Mouse (Mus musculus): ENCODE data around the gene Lpp. TPM values are rescaled to one million over a fixed set of nuclear protein-coding genes. Genes with fewer than 3 reads are reported as not detected.

Lpp gene
- polyA plus RNA-seq, 1 experiment from 2014 or later, result 46.6 TPM

GRCm38 (mm10) chr16:24455361-24455855, 62.1 kb downstream of the Lpp start:
- Histone ChIP-seq H3K4me1 (ENCODE audit: control insufficient read depth in 2 of 2, insufficient read depth in 2 of 2, low read length in 2 of 2) (peaks cover 17 to 49% of the 10 kb centered on the region in 2 experiments), H3K9ac (ENCODE audit: low read length) (no peak overlapping the region), H3K27me3 (ENCODE audit: control insufficient read depth, insufficient read depth, low read length) (no peaks in the 10 kb centered on the region), H3K27ac (replicated peaks in 1 of 2; ENCODE audit: control insufficient read depth in 1 of 2, insufficient read depth in 1 of 2, low read depth in 2 of 2, low read length in 2 of 2) (no peak overlapping the region), H3K9me3 (ENCODE audit: control insufficient read depth, low read length) (no peaks in the 10 kb centered on the region), H3K4me3 (ENCODE audit: control insufficient read depth in 1 of 2, insufficient read depth in 1 of 2, low read depth in 1 of 2, low read length in 2 of 2) (no peak overlapping the region), H3K36me3 (ENCODE audit: control insufficient read depth, insufficient read depth, low read length) (peaks cover 22% of the 10 kb centered on the region), H3K4me2 (ENCODE audit: low read length) (no peak overlapping the region)
- WGBS, result 78% methylated on average over 3 of the region's 3 CpGs
- ATAC-seq (ENCODE audit: insufficient number of reproducible peaks, insufficient read depth, low FRiP score, low read depth), result no peak

- no peak overlapping the region for H3K4me2 ChIP-seq (ENCODE audit: low read length)
- no peaks in the 10 kb centered on the region for H3K9me3 ChIP-seq (ENCODE audit: control insufficient read depth, low read length)
- H3K4me1 ChIP-seq (ENCODE audit: control insufficient read depth in 2 of 2, insufficient read depth in 2 of 2, low read length in 2 of 2), result peaks cover 2 to 15% of the 10 kb centered on the region in 2 experiments; a peak in 1 of 4 replicates
- ATAC-seq (ENCODE audit: insufficient number of reproducible peaks, insufficient read depth, low FRiP score, low read depth), result no peak
- no peak overlapping the region for H3K4me3 ChIP-seq (ENCODE audit: control insufficient read depth in 1 of 2, insufficient read depth in 1 of 2, low read depth in 1 of 2, low read length in 2 of 2)
- H3K36me3 ChIP-seq (ENCODE audit: control insufficient read depth, insufficient read depth, low read length), result no peaks in the 10 kb centered on the region
- H3K27ac ChIP-seq (replicated peaks in 1 of 2; ENCODE audit: control insufficient read depth in 1 of 2, insufficient read depth in 1 of 2, low read depth in 2 of 2, low read length in 2 of 2), result no peak overlapping the region
- WGBS, result 95% methylated on average over 2 of the region's 2 CpGs
- H3K27me3 ChIP-seq (ENCODE audit: control insufficient read depth, insufficient read depth, low read length), result no peaks in the 10 kb centered on the region
- H3K9ac ChIP-seq (ENCODE audit: low read length), result no peak overlapping the region
Measured at GRCm38 (mm10) chr16:24463842-24464241, 70.5 kb downstream of the Lpp start.

GRCm38 (mm10) chr16:24464436-24464835, 71.1 kb downstream of the Lpp start:
- Histone ChIP-seq H3K4me3 (ENCODE audit: control insufficient read depth in 1 of 2, insufficient read depth in 1 of 2, low read depth in 1 of 2, low read length in 2 of 2) (no peak overlapping the region), H3K36me3 (ENCODE audit: control insufficient read depth, insufficient read depth, low read length) (no peaks in the 10 kb centered on the region), H3K27me3 (ENCODE audit: control insufficient read depth, insufficient read depth, low read length) (no peaks in the 10 kb centered on the region), H3K9me3 (ENCODE audit: control insufficient read depth, low read length) (no peaks in the 10 kb centered on the region), H3K27ac (replicated peaks in 1 of 2; ENCODE audit: control insufficient read depth in 1 of 2, insufficient read depth in 1 of 2, low read depth in 2 of 2, low read length in 2 of 2) (no peak overlapping the region), H3K4me2 (ENCODE audit: low read length) (no peak overlapping the region), H3K4me1 (ENCODE audit: control insufficient read depth in 2 of 2, insufficient read depth in 2 of 2, low read length in 2 of 2) (peaks cover 2 to 21% of the 10 kb centered on the region in 2 experiments; a peak in 2 of 4 replicates), H3K9ac (ENCODE audit: low read length) (no peak overlapping the region)
- ATAC-seq (ENCODE audit: insufficient number of reproducible peaks, insufficient read depth, low FRiP score, low read depth), result no peak
- 77% methylated on average over 5 of the region's 5 CpGs for WGBS

- peak; percentile 21; the same call in 1 of the 2 replicates for ATAC-seq (ENCODE audit: insufficient number of reproducible peaks, insufficient read depth, low FRiP score, low read depth)
- Histone ChIP-seq H3K4me1 (ENCODE audit: control insufficient read depth in 2 of 2, insufficient read depth in 2 of 2, low read length in 2 of 2) (peaks cover 2 to 19% of the 10 kb centered on the region in 2 experiments; a peak in 3 of 4 replicates), H3K36me3 (ENCODE audit: control insufficient read depth, insufficient read depth, low read length) (no peaks in the 10 kb centered on the region), H3K9me3 (ENCODE audit: control insufficient read depth, low read length) (no peaks in the 10 kb centered on the region), H3K4me2 (ENCODE audit: low read length) (no peak overlapping the region), H3K9ac (ENCODE audit: low read length) (no peak overlapping the region), H3K27me3 (ENCODE audit: control insufficient read depth, insufficient read depth, low read length) (no peaks in the 10 kb centered on the region), H3K4me3 (ENCODE audit: control insufficient read depth in 1 of 2, insufficient read depth in 1 of 2, low read depth in 1 of 2, low read length in 2 of 2) (no peak overlapping the region), H3K27ac (replicated peaks in 1 of 2; ENCODE audit: control insufficient read depth in 1 of 2, insufficient read depth in 1 of 2, low read depth in 2 of 2, low read length in 2 of 2) (no peak overlapping the region)
- WGBS, result 62% methylated on average over 5 of the region's 5 CpGs
Measured at GRCm38 (mm10) chr16:24465633-24466032, 72.3 kb downstream of the Lpp start.

GRCm38 (mm10) chr16:24467544-24468290, 74.4 kb downstream of the Lpp start:
- H3K27me3 ChIP-seq (ENCODE audit: control insufficient read depth, insufficient read depth, low read length), result no peaks in the 10 kb centered on the region
- no peaks in the 10 kb centered on the region for H3K9me3 ChIP-seq (ENCODE audit: control insufficient read depth, low read length)
- peaks cover 2 to 19% of the 10 kb centered on the region in 2 experiments; a peak in 3 of 4 replicates for H3K4me1 ChIP-seq (ENCODE audit: control insufficient read depth in 2 of 2, insufficient read depth in 2 of 2, low read length in 2 of 2)
- no peak overlapping the region for H3K4me3 ChIP-seq (ENCODE audit: control insufficient read depth in 1 of 2, insufficient read depth in 1 of 2, low read depth in 1 of 2, low read length in 2 of 2)
- WGBS, result 83% methylated on average over 17 of the region's 17 CpGs
- no peak for ATAC-seq (ENCODE audit: insufficient number of reproducible peaks, insufficient read depth, low FRiP score, low read depth)
- H3K9ac ChIP-seq (ENCODE audit: low read length), result no peak overlapping the region
- no peak overlapping the region for H3K4me2 ChIP-seq (ENCODE audit: low read length)
- peaks cover 17% of the 10 kb centered on the region for H3K36me3 ChIP-seq (ENCODE audit: control insufficient read depth, insufficient read depth, low read length)
- H3K27ac ChIP-seq (replicated peaks in 1 of 2; ENCODE audit: control insufficient read depth in 1 of 2, insufficient read depth in 1 of 2, low read depth in 2 of 2, low read length in 2 of 2), result no peak overlapping the region

GRCm38 (mm10) chr16:24469313-24469712, 76.0 kb downstream of the Lpp start:
- Histone ChIP-seq H3K27me3 (ENCODE audit: control insufficient read depth, insufficient read depth, low read length) (no peaks in the 10 kb centered on the region), H3K4me3 (ENCODE audit: control insufficient read depth in 1 of 2, insufficient read depth in 1 of 2, low read depth in 1 of 2, low read length in 2 of 2) (no peak overlapping the region), H3K9me3 (ENCODE audit: control insufficient read depth, low read length) (no peaks in the 10 kb centered on the region), H3K4me1 (ENCODE audit: control insufficient read depth in 2 of 2, insufficient read depth in 2 of 2, low read length in 2 of 2) (peaks cover 2 to 19% of the 10 kb centered on the region in 2 experiments; a peak in 3 of 4 replicates), H3K9ac (ENCODE audit: low read length) (no peak overlapping the region), H3K27ac (replicated peaks in 1 of 2; ENCODE audit: control insufficient read depth in 1 of 2, insufficient read depth in 1 of 2, low read depth in 2 of 2, low read length in 2 of 2) (no peak overlapping the region), H3K36me3 (ENCODE audit: control insufficient read depth, insufficient read depth, low read length) (peaks cover 17% of the 10 kb centered on the region), H3K4me2 (ENCODE audit: low read length) (no peak overlapping the region)
- ATAC-seq (ENCODE audit: insufficient number of reproducible peaks, insufficient read depth, low FRiP score, low read depth), result no peak
- WGBS, result 58% methylated on average over 3 of the region's 3 CpGs

- Histone ChIP-seq H3K4me3 (ENCODE audit: control insufficient read depth in 1 of 2, insufficient read depth in 1 of 2, low read depth in 1 of 2, low read length in 2 of 2) (no peak overlapping the region), H3K9ac (ENCODE audit: low read length) (no peak overlapping the region), H3K27me3 (ENCODE audit: control insufficient read depth, insufficient read depth, low read length) (no peaks in the 10 kb centered on the region), H3K36me3 (ENCODE audit: control insufficient read depth, insufficient read depth, low read length) (peaks cover 17% of the 10 kb centered on the region), H3K27ac (replicated peaks in 1 of 2; ENCODE audit: control insufficient read depth in 1 of 2, insufficient read depth in 1 of 2, low read depth in 2 of 2, low read length in 2 of 2) (no peak overlapping the region), H3K4me1 (ENCODE audit: control insufficient read depth in 2 of 2, insufficient read depth in 2 of 2, low read length in 2 of 2) (peaks cover 4 to 24% of the 10 kb centered on the region in 2 experiments), H3K4me2 (ENCODE audit: low read length) (no peak overlapping the region), H3K9me3 (ENCODE audit: control insufficient read depth, low read length) (no peaks in the 10 kb centered on the region)
- no peak for ATAC-seq (ENCODE audit: insufficient number of reproducible peaks, insufficient read depth, low FRiP score, low read depth)
- WGBS, result 75% methylated on average over 1 of the region's 1 CpGs
Measured at GRCm38 (mm10) chr16:24470601-24471000, 77.3 kb downstream of the Lpp start.

Data from heart, embryonic 14.5 days (tissue).